Mouse (Mus musculus) kidney, postnatal 10 days (tissue): ENCODE data around the gene Gm42421.

ENCODE experiments used
- DNase-seq: peaks from one replicate; pipeline ENCODE4 v3.0.0; 2021; ENCODE audit warnings: mixed read lengths

Gm42421 gene

GRCm38 (mm10) chr5:143941588-143941987 is 13.6 kb downstream of the Gm42421 start:
- DNase-seq, result no peak

- no peak for DNase-seq
Observed at GRCm38 (mm10) chr5:143943231-143944125, 15.5 kb downstream of the Gm42421 start.

GRCm38 (mm10) chr5:143948361-143948760 is 20.4 kb downstream of the Gm42421 start:
- no peak for DNase-seq

- no peak for DNase-seq
Observed at GRCm38 (mm10) chr5:143950016-143950415, 22.0 kb downstream of the Gm42421 start.

GRCm38 (mm10) chr5:143957101-143957500 is 29.1 kb downstream of the Gm42421 start:
- no peak for DNase-seq

GRCm38 (mm10) chr5:143959551-143959950 is 31.6 kb downstream of the Gm42421 start:
- DNase-seq, result no peak

GRCm38 (mm10) chr5:143961176-143961575 is 33.2 kb downstream of the Gm42421 start:
- no peak for DNase-seq

GRCm38 (mm10) chr5:143965586-143966345 is 37.8 kb downstream of the Gm42421 start:
- peak; percentile 24 for DNase-seq

GRCm38 (mm10) chr5:143966671-143967070 is 38.7 kb downstream of the Gm42421 start:
- DNase-seq, result no peak

GRCm38 (mm10) chr5:143972628-143973027 is 44.7 kb downstream of the Gm42421 start:
- no peak for DNase-seq

GRCm38 (mm10) chr5:143974931-143975630 is 47.1 kb downstream of the Gm42421 start:
- peak; percentile 77 for DNase-seq

- no peak for DNase-seq
Observed at GRCm38 (mm10) chr5:143975631-143975933, 47.6 kb downstream of the Gm42421 start.

- DNase-seq, result no peak
Observed at GRCm38 (mm10) chr5:143976232-143976631, 48.3 kb downstream of the Gm42421 start.

GRCm38 (mm10) chr5:143976726-143977431 is 48.9 kb downstream of the Gm42421 start:
- DNase-seq, result no peak

- peak; percentile 51 for DNase-seq
Observed at GRCm38 (mm10) chr5:143980858-143981257, 52.9 kb downstream of the Gm42421 start.

- DNase-seq, result no peak
Observed at GRCm38 (mm10) chr5:143982361-143982760, 54.4 kb downstream of the Gm42421 start.

- DNase-seq, result no peak
Observed at GRCm38 (mm10) chr5:143985381-143985780, 57.4 kb downstream of the Gm42421 start.
